Mouse (Mus musculus) urinary bladder, postnatal 4 days (tissue): ENCODE measurements around the gene Hmbs.
"Not testable (repeated sequence)": the region's sequence is repeated elsewhere in the genome, so short reads cannot be mapped to it uniquely, and the experiment has no call there.

Experiments used
- DNase-seq, 2 experiments: peaks; one replicate each; pipeline ENCODE4 v3.0.0; 2021 to 2022; ENCODE audit warnings: low spot score in 2 of 2

Gene Hmbs

DNA sequence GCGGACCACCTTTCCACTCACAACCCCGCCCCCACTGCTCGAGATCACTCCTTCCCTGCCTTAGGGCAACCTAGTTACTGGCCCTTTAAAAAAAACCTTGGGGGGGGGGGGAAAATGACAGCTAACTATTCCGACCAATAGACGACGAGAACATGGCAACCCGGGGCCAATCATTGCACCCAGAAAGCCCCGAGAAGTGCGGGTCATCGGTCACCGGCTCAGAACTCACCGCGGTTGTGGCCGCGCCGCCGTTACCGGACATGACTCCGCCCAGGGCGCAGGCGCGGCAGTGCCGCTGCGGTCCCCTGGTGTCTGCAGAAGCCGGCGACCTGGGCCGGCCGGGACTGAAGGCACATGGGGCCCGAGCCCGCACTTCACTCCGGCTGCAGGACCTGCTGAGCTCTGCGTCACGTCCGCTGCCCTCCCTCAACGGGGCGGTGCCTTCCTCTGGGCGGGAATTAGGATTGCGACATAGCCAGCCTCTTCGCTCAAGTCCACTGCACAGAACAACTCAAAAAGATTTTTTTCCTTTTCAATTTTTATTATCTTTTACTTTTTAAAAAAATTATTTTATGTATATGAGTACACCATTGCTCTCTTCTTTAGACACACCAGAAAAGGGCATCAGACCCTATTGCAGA is at the start of gene Hmbs:
TSS of gene Hmbs (minus strand) at position 448 of the 641 bp plus-strand sequence.
- peak; percentile 85 to 91 for DNase-seq

GRCm38 (mm10) chr9:44391466-44391865 is 47.4 kb upstream of the Hmbs start:
- DNase-seq = peak; percentile 59 to 86

- peak in 1 of 2 experiments; percentile 62 for DNase-seq
Observed at GRCm38 (mm10) chr9:44389273-44389672, 45.2 kb upstream of the Hmbs start.

GRCm38 (mm10) chr9:44387221-44387620 is 43.2 kb upstream of the Hmbs start:
- no peak for DNase-seq

DNA sequence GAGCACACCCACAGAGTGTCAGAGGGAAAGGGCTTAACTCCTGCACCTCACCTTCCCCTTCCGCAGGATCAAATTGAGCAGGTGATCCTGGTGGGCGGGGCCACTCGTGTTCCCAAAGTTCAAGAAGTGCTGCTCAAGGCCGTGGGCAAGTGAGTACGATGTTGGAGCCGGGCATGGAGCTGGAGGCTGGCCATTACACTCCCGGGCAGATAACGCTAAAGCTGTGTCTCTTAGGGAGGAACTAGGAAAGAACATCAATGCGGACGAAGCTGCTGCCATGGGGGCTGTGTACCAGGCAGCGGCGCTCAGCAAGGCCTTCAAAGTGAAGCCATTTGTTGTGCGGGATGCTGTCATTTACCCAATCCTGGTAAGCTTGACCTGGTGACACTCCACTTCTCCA is 40.6 kb upstream of the Hmbs start:
- DNase-seq = no peak

DNA sequence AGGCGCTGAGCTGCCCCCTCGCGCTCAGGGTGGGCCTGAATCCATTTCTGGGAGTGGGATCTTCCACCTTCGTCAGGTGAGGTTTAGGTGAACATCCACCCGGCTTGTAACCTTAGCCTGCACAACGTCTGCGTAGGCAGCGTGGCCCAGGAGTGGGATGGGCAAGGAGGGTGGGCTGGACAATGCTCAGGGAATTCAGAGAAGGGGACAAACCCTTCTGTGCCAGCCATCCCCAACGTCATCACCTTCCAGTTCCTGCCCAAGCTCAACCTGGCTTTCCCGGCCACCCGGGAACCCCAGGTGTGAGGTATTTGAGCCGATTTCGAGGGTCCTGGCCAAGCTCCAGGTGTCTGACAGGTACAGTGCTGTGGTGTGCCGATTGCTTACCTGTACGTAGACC is 35.8 kb upstream of the Hmbs start:
- no peak for DNase-seq

GRCm38 (mm10) chr9:44379054-44379834 is 35.2 kb upstream of the Hmbs start, which contains the start of gene Hyou1:
Hyou1 (plus strand) TSS chr9:44379490.
- DNase-seq = peak; percentile 98 to 99

DNA sequence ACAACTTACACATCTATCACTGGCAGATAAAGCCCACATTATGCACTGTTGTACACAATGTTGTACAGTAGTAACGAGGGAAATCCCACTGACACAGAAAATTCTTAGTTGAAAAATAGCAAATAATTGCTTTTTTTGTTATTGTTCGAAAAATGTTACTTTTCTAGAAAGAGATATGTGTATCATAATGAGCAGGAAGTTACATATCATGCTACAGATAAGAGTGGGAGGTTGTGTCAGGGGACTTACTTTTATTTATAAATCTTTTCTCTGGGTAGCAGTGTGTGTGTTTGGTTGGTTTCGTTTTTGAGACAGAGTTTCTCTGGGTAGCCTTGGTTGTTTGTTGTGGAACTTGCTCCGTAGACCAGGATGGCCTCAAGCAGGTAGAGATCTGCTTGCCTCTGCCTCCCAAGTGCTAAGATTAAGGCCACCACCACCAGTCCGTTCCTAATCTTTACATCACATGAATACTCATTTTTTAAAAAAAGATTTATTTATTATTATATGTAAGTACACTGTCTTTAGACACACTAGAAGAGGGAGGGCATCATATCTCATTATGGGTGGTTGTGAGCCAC is 34.2 kb upstream of the Hmbs start:
- no peak for DNase-seq

GRCm38 (mm10) chr9:44377335-44377734 is 33.3 kb upstream of the Hmbs start:
- DNase-seq = not testable (repeated sequence)

DNA sequence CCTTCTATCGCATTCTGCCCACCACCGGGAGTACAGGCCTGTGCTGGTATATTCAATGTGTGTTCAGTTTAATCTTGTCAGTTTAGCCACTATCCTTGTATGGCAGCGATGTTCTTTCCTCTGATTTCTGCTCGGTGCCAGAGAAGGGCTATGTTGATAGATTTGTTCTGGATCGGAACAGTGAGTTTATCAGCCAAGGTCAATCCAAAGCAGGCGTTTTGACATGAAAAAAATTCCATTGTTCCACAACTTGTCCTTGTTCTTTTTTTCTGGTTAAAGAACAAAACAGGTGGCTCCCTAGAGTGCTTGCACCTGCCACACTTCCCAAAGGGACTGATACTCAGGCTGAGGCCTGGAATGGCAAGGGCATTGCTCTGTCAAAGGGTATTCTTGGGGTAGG is 32.1 kb upstream of the Hmbs start:
- DNase-seq = no peak

DNA sequence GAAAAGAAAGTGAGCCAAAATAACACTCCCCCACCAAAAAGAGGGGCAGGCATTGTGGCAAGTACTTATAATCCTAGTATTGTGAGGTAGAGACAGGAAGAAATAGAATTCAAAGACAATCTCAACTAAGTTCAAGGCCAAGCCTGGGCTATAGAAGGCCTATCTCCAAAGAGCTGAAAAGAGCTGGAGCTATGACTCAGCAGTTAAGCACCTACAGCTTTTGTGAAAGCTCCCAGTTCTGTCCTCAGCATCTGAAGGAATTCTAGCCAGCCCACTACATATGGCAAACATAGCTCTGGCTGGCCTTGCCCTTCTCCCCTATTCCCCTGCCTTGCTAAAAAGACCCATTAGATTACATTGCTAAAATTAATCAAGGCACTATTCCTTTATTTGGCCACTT is 29.4 kb upstream of the Hmbs start:
- no peak for DNase-seq

DNA sequence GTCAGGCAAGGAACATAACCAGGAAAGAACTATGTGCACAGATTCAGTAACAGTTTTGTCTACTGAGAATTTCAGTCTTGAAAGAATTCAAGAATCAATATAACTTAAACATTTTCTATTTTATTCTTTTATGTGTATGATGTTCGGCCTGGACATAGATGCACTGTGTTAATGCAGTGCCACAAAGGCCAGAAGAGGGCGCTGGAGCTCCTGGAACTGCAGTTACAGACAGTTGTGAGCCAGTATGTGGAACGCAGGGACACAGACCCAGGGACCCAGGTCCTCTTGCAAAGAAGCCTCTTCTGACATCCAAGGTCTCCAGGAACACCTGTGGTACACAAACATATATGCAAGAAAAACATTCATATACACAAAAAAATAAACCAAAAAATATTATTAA is 20.5 kb upstream of the Hmbs start:
- DNase-seq = no peak

DNA sequence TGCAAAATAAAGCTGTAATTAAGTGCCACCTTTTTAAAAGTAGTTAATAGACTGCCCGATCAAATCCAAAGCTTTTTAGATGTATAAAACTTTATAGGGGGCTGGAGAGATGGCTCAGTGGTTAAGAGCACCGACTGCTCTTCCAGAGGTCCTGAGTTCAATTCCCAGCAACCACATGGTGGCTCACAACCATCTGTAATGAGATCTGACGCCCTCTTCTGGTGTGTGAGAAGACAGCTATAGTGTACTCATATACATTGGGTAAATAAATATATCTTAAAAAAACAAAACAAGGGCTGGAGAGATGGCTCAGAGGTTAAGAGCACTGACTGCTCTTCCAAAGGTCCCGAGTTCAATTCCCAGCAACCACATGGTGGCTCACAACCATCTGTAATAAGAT is 17.9 kb upstream of the Hmbs start:
- DNase-seq = not testable (repeated sequence)

DNA sequence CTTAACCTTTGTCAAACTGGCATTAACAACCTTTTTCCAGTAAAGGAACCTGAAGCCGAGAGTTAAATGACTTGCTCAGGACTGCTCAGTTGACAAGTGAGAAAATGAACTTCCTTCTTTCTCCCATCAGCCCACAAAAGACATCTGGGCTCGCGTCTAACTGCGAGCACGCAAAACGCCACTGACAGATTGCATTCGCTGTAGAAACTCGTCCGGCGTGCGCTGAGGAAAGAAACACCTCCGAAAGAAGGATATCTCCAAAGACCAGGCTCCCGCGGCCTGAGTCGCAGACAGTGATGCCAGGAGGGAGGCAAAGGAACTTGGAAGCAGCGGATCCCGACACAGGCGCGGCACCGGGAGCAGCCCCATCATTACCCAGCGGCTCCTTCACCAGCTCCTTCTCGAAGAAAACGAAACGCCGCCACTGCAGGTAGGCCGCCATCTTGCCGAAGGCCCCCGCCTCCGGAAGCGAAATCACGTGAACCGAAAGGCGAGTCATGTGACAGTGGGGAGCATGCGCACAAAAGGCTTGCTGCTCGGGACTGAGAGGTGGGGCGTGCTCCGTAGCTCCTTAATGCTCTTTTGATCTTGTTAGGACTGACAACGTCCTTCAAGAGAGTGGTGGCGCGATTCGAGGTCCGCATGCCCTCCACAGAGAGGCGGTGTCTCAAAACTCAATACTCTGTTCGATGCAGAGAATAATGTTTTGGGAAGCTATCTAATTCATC is 17.3 kb upstream of the Hmbs start, which contains the start of gene Vps11:
TSS of gene Vps11 (minus strand) at position 481 of the 728 bp plus-strand sequence.
- peak; percentile 91 to 96 for DNase-seq

DNA sequence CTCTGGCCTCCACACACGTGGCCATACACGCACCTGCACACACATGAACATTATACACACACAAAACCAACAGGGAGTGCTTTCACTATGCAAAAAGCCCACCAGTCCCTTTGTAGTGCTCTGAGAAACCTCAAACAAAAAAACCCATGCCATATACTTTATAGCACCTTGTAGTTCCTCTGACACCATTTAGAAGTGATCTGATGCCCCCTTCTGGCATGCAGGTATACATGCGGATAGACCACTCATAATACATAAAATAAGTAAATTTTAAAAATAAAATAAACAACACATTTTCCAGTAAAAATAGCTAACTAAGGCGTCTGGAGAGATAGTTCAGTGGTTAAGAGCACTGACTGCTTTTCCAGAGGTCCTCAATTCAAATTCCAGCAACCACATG is 13.2 kb upstream of the Hmbs start:
- DNase-seq = no peak

DNA sequence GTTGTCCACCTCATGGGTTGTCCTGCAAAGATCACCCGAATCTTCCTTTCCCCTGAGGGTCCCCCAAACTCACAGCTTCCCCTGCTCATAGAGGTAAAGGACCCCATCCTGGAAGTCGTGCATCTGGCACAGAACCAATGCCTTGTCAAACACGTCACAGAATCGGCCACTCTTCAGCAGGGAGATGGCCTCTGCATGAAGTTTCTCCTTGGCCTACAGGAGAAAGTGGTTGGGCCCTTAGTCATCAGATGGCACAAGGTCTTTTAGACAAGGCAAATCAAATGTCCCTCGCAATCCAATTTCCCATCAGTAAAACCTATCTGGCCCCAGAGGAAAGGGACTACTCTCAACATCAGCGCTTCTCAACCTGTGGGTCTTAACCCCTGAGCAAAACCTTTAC is 9.1 kb upstream of the Hmbs start:
- DNase-seq = no peak

- DNase-seq = no peak
Observed at GRCm38 (mm10) chr9:44352337-44352736, 8.3 kb upstream of the Hmbs start.

GRCm38 (mm10) chr9:44351396-44351795 is 7.4 kb upstream of the Hmbs start:
- DNase-seq = no peak

DNA sequence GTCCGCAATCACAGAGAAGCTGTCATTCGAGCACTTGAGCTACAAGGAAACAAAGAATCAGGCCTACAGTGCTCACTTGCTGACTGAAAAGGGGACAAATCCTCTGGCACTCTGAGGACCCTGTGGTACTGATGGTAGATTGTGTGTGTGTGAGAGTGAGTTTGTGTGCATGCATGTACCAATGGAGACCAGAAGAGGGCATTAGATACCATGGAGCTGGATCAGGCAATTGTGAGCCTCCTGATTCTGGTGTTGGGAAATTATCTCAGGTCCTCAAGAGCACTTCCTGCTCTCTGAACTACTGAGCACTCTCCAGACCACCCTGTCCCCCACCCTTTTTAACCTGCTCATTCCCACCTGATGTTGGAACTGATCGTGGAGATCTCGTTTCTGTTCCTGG is 4.5 kb upstream of the Hmbs start:
- DNase-seq = no peak

- DNase-seq = no peak
Observed at GRCm38 (mm10) chr9:44347621-44348020, 3.6 kb upstream of the Hmbs start.

- DNase-seq = no peak
Observed at GRCm38 (mm10) chr9:44347166-44347565, 3.1 kb upstream of the Hmbs start.
